Mouse (Mus musculus) thymus, postnatal 4 days (tissue): ENCODE data around the gene Otop3.
"Not testable (repeated sequence)": the region's sequence is repeated elsewhere in the genome, so short reads cannot be mapped to it uniquely, and the experiment has no call there.

Experiments used
- DNase-seq: peaks from one replicate; pipeline ENCODE4 v3.0.0; 2021

Otop3 gene

GRCm38 (mm10) chr11:115367395-115367944, 32.9 kb downstream of the Otop3 start, which contains the start of gene Hid1:
TSS of gene Hid1 (minus strand) at chr11:115367756.
- DNase-seq: peak; percentile 95

- DNase-seq: no peak
Measured at GRCm38 (mm10) chr11:115370368-115370767, 35.8 kb downstream of the Otop3 start.

GRCm38 (mm10) chr11:115371354-115371753, 36.8 kb downstream of the Otop3 start:
- DNase-seq: no peak

- no peak for DNase-seq
Measured at GRCm38 (mm10) chr11:115372015-115372414, 37.5 kb downstream of the Otop3 start.

GRCm38 (mm10) chr11:115372737-115373136, 38.2 kb downstream of the Otop3 start:
- DNase-seq: no peak

GRCm38 (mm10) chr11:115373805-115374694, 39.5 kb downstream of the Otop3 start:
- DNase-seq: no peak

- DNase-seq: no peak
Measured at GRCm38 (mm10) chr11:115374695-115375425, 40.3 kb downstream of the Otop3 start.

- DNase-seq: no peak
Measured at GRCm38 (mm10) chr11:115376722-115377121, 42.2 kb downstream of the Otop3 start.

GRCm38 (mm10) chr11:115377254-115377653, 42.7 kb downstream of the Otop3 start:
- no peak for DNase-seq

- DNase-seq: no peak
Measured at GRCm38 (mm10) chr11:115377854-115378253, 43.3 kb downstream of the Otop3 start.

GRCm38 (mm10) chr11:115381276-115381675, 46.7 kb downstream of the Otop3 start:
- DNase-seq: no peak

GRCm38 (mm10) chr11:115381743-115382539, 47.4 kb downstream of the Otop3 start, which contains the start of gene Cdr2l:
TSS of gene Cdr2l (plus strand) at chr11:115381916.
- peak; percentile 77 for DNase-seq

- DNase-seq: no peak
Measured at GRCm38 (mm10) chr11:115382891-115383290, 48.4 kb downstream of the Otop3 start.

GRCm38 (mm10) chr11:115383701-115384474, 49.4 kb downstream of the Otop3 start:
- no peak for DNase-seq

GRCm38 (mm10) chr11:115384587-115384986, 50.1 kb downstream of the Otop3 start:
- DNase-seq: no peak

GRCm38 (mm10) chr11:115386859-115387258, 52.3 kb downstream of the Otop3 start:
- DNase-seq: not testable (repeated sequence)

GRCm38 (mm10) chr11:115391358-115391757, 56.8 kb downstream of the Otop3 start:
- no peak for DNase-seq

GRCm38 (mm10) chr11:115393721-115394325, 59.3 kb downstream of the Otop3 start:
- no peak for DNase-seq
